Mouse (Mus musculus): Measurements from ENCODE around the gene Olfr1496.

DNA sequence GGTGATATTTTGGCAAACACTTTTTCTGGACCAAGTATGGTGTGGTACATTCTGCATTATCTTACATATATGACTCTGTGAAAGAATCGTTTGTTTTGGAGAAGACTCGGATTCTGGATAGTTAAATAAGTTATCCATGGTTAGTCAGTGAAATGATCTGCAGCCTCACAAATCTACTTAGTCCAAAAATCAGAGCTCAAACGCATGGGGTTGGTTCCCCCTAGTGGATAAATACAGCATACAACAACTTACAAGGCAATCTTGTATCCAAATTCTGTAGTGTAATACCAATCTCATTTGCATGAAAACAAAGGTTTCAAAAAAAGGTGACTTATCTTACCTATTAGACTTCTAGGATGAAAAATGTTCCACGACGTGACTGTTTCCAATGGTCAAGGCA is 41.1 kb downstream of the Olfr1496 start:
- TF ChIP-seq CTCF (IDR thresholded peaks at IDR 0.05; ENCODE audit: insufficient read depth, low read length) (no peak), POLR2A (IDR thresholded peaks at IDR 0.05; ENCODE audit: borderline replicate concordance, extremely low read depth, low read depth, low read length) (no peak)
